Mouse (Mus musculus) bone marrow, adult 2 months (tissue): ENCODE data around the gene Abcc9. TPM values are rescaled to one million over a fixed set of nuclear protein-coding genes. Genes with fewer than 3 reads are reported as not detected.

Experiments used
- H3K27ac ChIP-seq: fragments of 200-500 bp; 2 replicates; pipeline ENCODE4 v1.5.1; 2012; ENCODE audit warnings: low read depth, mild to moderate bottlenecking, control low read depth, inconsistent platforms, low read length; ENCODE audit not compliant: control insufficient read depth, poor library complexity, insufficient read depth
- H3K4me1 ChIP-seq: fragments of 200-500 bp; 2 replicates; pipeline ENCODE4 v1.6.1; 2011; ENCODE audit warnings: low read length; ENCODE audit not compliant: control insufficient read depth, insufficient read depth
- H3K4me3 ChIP-seq: fragments of 200-500 bp; replicated peaks from 2 replicates; pipeline ENCODE3; 2011; ENCODE audit warnings: mild to moderate bottlenecking, low read depth, low read length, control low read depth; ENCODE audit not compliant: control insufficient read depth
- CTCF ChIP-seq: fragments of 200-500 bp; IDR thresholded peaks from 2 replicates; pipeline ENCODE4 v1.5.1; 2011; ENCODE audit warnings: low read length, control low read depth; ENCODE audit not compliant: control insufficient read depth, insufficient read depth
- POLR2A ChIP-seq: fragments of 200-500 bp; IDR thresholded peaks from 2 replicates; pipeline ENCODE4 v1.6.1; 2011; ENCODE audit warnings: low read depth, mild to moderate bottlenecking, control low read depth, low read length, borderline replicate concordance; ENCODE audit not compliant: control insufficient read depth
- WGBS: fragments of 180-500 bp; shearing (Covaris S2); methylation state at CpG from one replicate; pipeline ENCODE4 v1.1.7; 2018; 5-methylcytosine and 5-hydroxymethylcytosine counted together
- polyA plus RNA-seq: library from polyadenylated mRNA; stranded (reverse); fragments of >200 nt; gene quantifications from 2 replicates; pipeline ENCODE4 v1.2.4, GENCODE M21; 2011; ENCODE audit warnings: low replicate concordance; ENCODE audit not compliant: missing spikeins, insufficient read depth, insufficient read length

The Abcc9 gene
- polyA plus RNA-seq, 1 experiment, result 3.8 TPM

- H3K4me1 ChIP-seq, result no peaks in the 10 kb centered on the region
- H3K27ac ChIP-seq, result no peak overlapping the region
- TF ChIP-seq POLR2A (no peak), CTCF (no peak)
- 69% methylated on average over 5 of the region's 5 CpGs for WGBS
- no peak overlapping the region for H3K4me3 ChIP-seq
Measured at GRCm38 (mm10) chr6:142659038-142659437, 43.1 kb downstream of the Abcc9 start.

GRCm38 (mm10) chr6:142654561-142654960 is 47.6 kb downstream of the Abcc9 start:
- no peak overlapping the region for H3K4me3 ChIP-seq
- TF ChIP-seq POLR2A, result no peak
- no peak for TF ChIP-seq CTCF
- H3K4me1 ChIP-seq, result no peaks in the 10 kb centered on the region
- H3K27ac ChIP-seq, result no peak overlapping the region
- WGBS, result 82% methylated on average over 5 of the region's 5 CpGs

- H3K4me3 ChIP-seq, result no peak overlapping the region
- H3K4me1 ChIP-seq, result no peaks in the 10 kb centered on the region
- 17% methylated on average over 1 of the region's 1 CpGs for whole genome bisulfite sequencing
- H3K27ac ChIP-seq, result no peak overlapping the region
- TF ChIP-seq CTCF, result no peak
Measured at GRCm38 (mm10) chr6:142652175-142652574, 49.9 kb downstream of the Abcc9 start.

- WGBS, result 67% methylated on average over 3 of the region's 3 CpGs
- Histone ChIP-seq H3K27ac (no peak overlapping the region), H3K4me1 (no peaks in the 10 kb centered on the region), H3K4me3 (no peak overlapping the region)
- no peak for TF ChIP-seq CTCF
- no peak for TF ChIP-seq POLR2A
Measured at GRCm38 (mm10) chr6:142649331-142649730, 52.8 kb downstream of the Abcc9 start.

GRCm38 (mm10) chr6:142645474-142645873 is 56.6 kb downstream of the Abcc9 start:
- Histone ChIP-seq H3K27ac (no peak overlapping the region), H3K4me3 (no peak overlapping the region)

GRCm38 (mm10) chr6:142639301-142639700 is 62.8 kb downstream of the Abcc9 start:
- H3K27ac ChIP-seq, result no peak overlapping the region
- no peak overlapping the region for H3K4me3 ChIP-seq
- H3K4me1 ChIP-seq, result no peaks in the 10 kb centered on the region
- no peak for TF ChIP-seq CTCF
- no peak for TF ChIP-seq POLR2A
- 78% methylated on average over 10 of the region's 10 CpGs for WGBS

More at GRCm38 (mm10) chr6:142645474-142645873, 56.6 kb downstream of the Abcc9 start:
- no peaks in the 10 kb centered on the region for H3K4me1 ChIP-seq
- 76% methylated on average over 7 of the region's 7 CpGs for WGBS
- TF ChIP-seq POLR2A (no peak), CTCF (no peak)

GRCm38 (mm10) chr6:142635654-142636053 is 66.5 kb downstream of the Abcc9 start:
- Histone ChIP-seq H3K4me3 (no peak overlapping the region), H3K27ac (no peak overlapping the region), H3K4me1 (no peaks in the 10 kb centered on the region)
- TF ChIP-seq POLR2A (no peak), CTCF (no peak)
- 72% methylated on average over 4 of the region's 4 CpGs for WGBS

- Histone ChIP-seq H3K27ac (no peak overlapping the region), H3K4me3 (no peak overlapping the region), H3K4me1 (no peaks in the 10 kb centered on the region)
- TF ChIP-seq POLR2A, result no peak
- no peak for TF ChIP-seq CTCF
Measured at GRCm38 (mm10) chr6:142635185-142635583, 66.9 kb downstream of the Abcc9 start.

- no peak overlapping the region for H3K27ac ChIP-seq
- H3K4me1 ChIP-seq, result no peaks in the 10 kb centered on the region
- no peak overlapping the region for H3K4me3 ChIP-seq
- WGBS, result 88% methylated on average over 10 of the region's 10 CpGs
- TF ChIP-seq CTCF, result no peak
- TF ChIP-seq POLR2A, result no peak
Measured at GRCm38 (mm10) chr6:142634530-142635184, 67.5 kb downstream of the Abcc9 start.
